Mouse (Mus musculus) MEL (cell line): ENCODE data around the gene Adarb1. TPM values are rescaled to one million over a fixed set of nuclear protein-coding genes. Genes with fewer than 3 reads are reported as not detected.

Source experiments
- DNase-seq: peaks from one replicate; pipeline ENCODE4 v3.0.0; 2011; ENCODE audit warnings: low read depth, low spot score
- H3K27ac ChIP-seq: 2 replicates; pipeline ENCODE4 v1.5.1; 2012; ENCODE audit warnings: low read depth, mild to moderate bottlenecking, control low read depth, low read length, moderate library complexity; ENCODE audit not compliant: control insufficient read depth
- H3K27me3 ChIP-seq, 2 experiments: fragments of 150-350 bp in 1 of 2; sonication (generic) in 1 of 2; 2 replicates each; pipeline ENCODE4 v1.6.1; 2012; ENCODE audit warnings: low read length in 2 of 2, mild to moderate bottlenecking in 2 of 2, improper control_type of control experiment in 1 of 2, moderate library complexity in 1 of 2; ENCODE audit not compliant: insufficient read depth in 2 of 2, control insufficient read depth in 1 of 2
- H3K36me3 ChIP-seq, 2 experiments: 2 replicates each; pipeline ENCODE4 v1.6.1; 2012 to 2014; ENCODE audit warnings: low read length in 2 of 2, improper control_type of control experiment in 1 of 2, inconsistent platforms in 1 of 2, mild to moderate bottlenecking in 1 of 2; ENCODE audit not compliant: insufficient read depth in 2 of 2, control insufficient read depth in 1 of 2
- H3K4me1 ChIP-seq, 2 experiments: fragments of 150-350 bp in 1 of 2; sonication (generic) in 1 of 2; 2 replicates each; pipeline ENCODE4 v1.6.1; 2012; ENCODE audit warnings: low read length in 2 of 2, improper control_type of control experiment in 1 of 2, mild to moderate bottlenecking in 1 of 2; ENCODE audit not compliant: insufficient read depth in 2 of 2, control insufficient read depth in 1 of 2
- H3K4me3 ChIP-seq, 2 experiments: fragments of 150-350 bp in 1 of 2; sonication (generic) in 1 of 2; 2 replicates each; pipeline ENCODE4 v1.5.1; 2012; ENCODE audit warnings: low read depth in 2 of 2, low read length in 2 of 2, mild to moderate bottlenecking in 2 of 2, moderate library complexity in 2 of 2, control low read depth in 1 of 2, improper control_type of control experiment in 1 of 2; ENCODE audit not compliant: control insufficient read depth in 1 of 2, insufficient read depth in 1 of 2
- H3K79me2 ChIP-seq: 2 replicates; pipeline ENCODE4 v1.6.1; 2012; ENCODE audit warnings: mild to moderate bottlenecking, low read length, moderate library complexity; ENCODE audit not compliant: control insufficient read depth, poor library complexity, insufficient read depth
- H3K9ac ChIP-seq: 2 replicates; pipeline ENCODE4 v1.6.1; 2012; ENCODE audit warnings: low read depth, mild to moderate bottlenecking, control low read depth, low read length, moderate library complexity; ENCODE audit not compliant: control insufficient read depth, poor library complexity, severe bottlenecking
- H3K9me3 ChIP-seq: fragments of 150-350 bp; sonication (generic); replicated peaks from 2 replicates; pipeline ENCODE4 v1.6.1; 2012; ENCODE audit warnings: mild to moderate bottlenecking, low read length, improper control_type of control experiment, moderate library complexity; ENCODE audit not compliant: insufficient read depth
- BHLHE40 ChIP-seq: IDR thresholded peaks from 2 replicates; pipeline ENCODE4 v1.6.1; 2012; ENCODE audit warnings: low read depth, mild to moderate bottlenecking, inconsistent platforms, low read length, improper control_type of control experiment, borderline replicate concordance
- CHD1 ChIP-seq: IDR thresholded peaks from 2 replicates; pipeline ENCODE4 v1.6.1; 2012; ENCODE audit warnings: low read depth, mild to moderate bottlenecking, inconsistent platforms, low read length, improper control_type of control experiment
- CHD2 ChIP-seq: IDR thresholded peaks from 2 replicates; pipeline ENCODE4 v1.6.1; 2011; ENCODE audit warnings: low read length, improper control_type of control experiment
- E2F4 ChIP-seq: IDR thresholded peaks from 2 replicates; pipeline ENCODE4 v1.6.1; 2011; ENCODE audit warnings: low read depth, low read length, improper control_type of control experiment, borderline replicate concordance
- ELF1 ChIP-seq: IDR thresholded peaks from 2 replicates; pipeline ENCODE4 v1.6.1; 2014; ENCODE audit warnings: low read depth, mild to moderate bottlenecking, inconsistent platforms, low read length, improper control_type of control experiment, moderate library complexity
- ETS1 ChIP-seq: IDR thresholded peaks from 2 replicates; pipeline ENCODE4 v1.6.1; 2012; ENCODE audit warnings: low read depth, mild to moderate bottlenecking, inconsistent platforms, low read length, improper control_type of control experiment, moderate library complexity
- GATA1 ChIP-seq: IDR thresholded peaks from 2 replicates; pipeline ENCODE4 v1.6.1; 2011; ENCODE audit warnings: low read depth, low read length, improper control_type of control experiment
- HCFC1 ChIP-seq: IDR thresholded peaks from 2 replicates; pipeline ENCODE4 v1.6.1; 2012; ENCODE audit warnings: low read depth, mild to moderate bottlenecking, inconsistent platforms, low read length, improper control_type of control experiment, moderate library complexity
- KAT2A ChIP-seq: conservative IDR thresholded peaks from 2 replicates; pipeline ENCODE4 v1.6.1; 2012; ENCODE audit warnings: low read depth, low read length, improper control_type of control experiment, inconsistent platforms
- MAFK ChIP-seq: IDR thresholded peaks from 2 replicates; pipeline ENCODE4 v1.6.1; 2011; ENCODE audit warnings: low read depth, mild to moderate bottlenecking, low read length, improper control_type of control experiment, borderline replicate concordance
- MEF2A ChIP-seq: IDR thresholded peaks from 2 replicates; pipeline ENCODE4 v1.6.1; 2014; ENCODE audit warnings: low read depth, mild to moderate bottlenecking, inconsistent platforms, low read length, improper control_type of control experiment; ENCODE audit not compliant: poor library complexity, insufficient replicate concordance, severe bottlenecking; ENCODE audit errors: extremely low read depth
- MXI1 ChIP-seq: IDR thresholded peaks from 2 replicates; pipeline ENCODE4 v1.6.1; 2011; ENCODE audit warnings: mild to moderate bottlenecking, low read depth, low read length, improper control_type of control experiment
- MYB ChIP-seq: IDR thresholded peaks from 2 replicates; pipeline ENCODE4 v1.6.1; 2011; ENCODE audit warnings: mild to moderate bottlenecking, low read depth, low read length, improper control_type of control experiment
- MYC ChIP-seq: IDR thresholded peaks from 2 replicates; pipeline ENCODE4 v1.6.1; 2011; ENCODE audit warnings: low read depth, mild to moderate bottlenecking, low read length, improper control_type of control experiment, moderate library complexity
- NELFE ChIP-seq: IDR thresholded peaks from 2 replicates; pipeline ENCODE4 v1.6.1; 2011; ENCODE audit warnings: low read depth, low read length, improper control_type of control experiment
- POLR2AphosphoS5 ChIP-seq: IDR thresholded peaks from 2 replicates; pipeline ENCODE4 v1.6.1; 2012; ENCODE audit warnings: low read depth, borderline replicate concordance, mild to moderate bottlenecking, inconsistent platforms, low read length, moderate library complexity, mixed read lengths
- RAD21 ChIP-seq: IDR thresholded peaks from 2 replicates; pipeline ENCODE4 v1.6.1; 2011; ENCODE audit warnings: mild to moderate bottlenecking, low read depth, low read length, improper control_type of control experiment
- RCOR1 ChIP-seq: IDR thresholded peaks from 2 replicates; pipeline ENCODE4 v1.6.1; 2012; ENCODE audit warnings: low read depth, mild to moderate bottlenecking, inconsistent platforms, low read length, improper control_type of control experiment
- SIN3A ChIP-seq: IDR thresholded peaks from 2 replicates; pipeline ENCODE4 v1.6.1; 2012; ENCODE audit warnings: low read length, improper control_type of control experiment, inconsistent platforms
- SMC3 ChIP-seq: IDR thresholded peaks from 2 replicates; pipeline ENCODE4 v1.6.1; 2011; ENCODE audit warnings: low read depth, low read length, improper control_type of control experiment
- TCF12 ChIP-seq: IDR thresholded peaks from 2 replicates; pipeline ENCODE4 v1.6.1; 2014; ENCODE audit warnings: low read depth, mild to moderate bottlenecking, inconsistent platforms, low read length, improper control_type of control experiment, moderate library complexity
- UBTF ChIP-seq: IDR thresholded peaks from 2 replicates; pipeline ENCODE4 v1.6.1; 2012; ENCODE audit warnings: low read depth, mild to moderate bottlenecking, inconsistent platforms, low read length, improper control_type of control experiment, moderate library complexity, borderline replicate concordance; ENCODE audit not compliant: insufficient read depth
- USF1 ChIP-seq: IDR thresholded peaks from 2 replicates; pipeline ENCODE4 v1.6.1; 2014; ENCODE audit warnings: low read depth, mild to moderate bottlenecking, inconsistent platforms, low read length, improper control_type of control experiment, moderate library complexity
- USF2 ChIP-seq, 2 experiments: IDR thresholded peaks; 2 replicates each; pipeline ENCODE4 v1.6.1; 2011 to 2012; ENCODE audit warnings: improper control_type of control experiment in 2 of 2, low read length in 2 of 2, borderline replicate concordance in 1 of 2, inconsistent platforms in 1 of 2, low read depth in 1 of 2, mild to moderate bottlenecking in 1 of 2; ENCODE audit not compliant: insufficient read depth in 1 of 2
- ZC3H11A ChIP-seq: IDR thresholded peaks from 2 replicates; pipeline ENCODE4 v1.6.1; 2012; ENCODE audit warnings: low read depth, mild to moderate bottlenecking, inconsistent platforms, low read length, improper control_type of control experiment
- ZKSCAN1 ChIP-seq: IDR thresholded peaks from 2 replicates; pipeline ENCODE4 v1.6.1; 2012; ENCODE audit warnings: low read depth, mild to moderate bottlenecking, inconsistent platforms, low read length, improper control_type of control experiment, moderate library complexity
- ZMIZ1 ChIP-seq: IDR thresholded peaks from 2 replicates; pipeline ENCODE4 v1.6.1; 2012; ENCODE audit warnings: low read depth, mild to moderate bottlenecking, inconsistent platforms, low read length, improper control_type of control experiment, moderate library complexity
- ZNF384 ChIP-seq: IDR thresholded peaks from 2 replicates; pipeline ENCODE4 v1.6.1; 2012; ENCODE audit warnings: low read depth, mild to moderate bottlenecking, inconsistent platforms, low read length, improper control_type of control experiment
- polyA plus RNA-seq, 2 experiments: library from polyadenylated mRNA; stranded (reverse) in 1 of 2; unstranded in 1 of 2; fragments of >175 nt in 1 of 2; fragments of >200 nt in 1 of 2; gene quantifications; 2 replicates each; pipeline versions ENCODE4 v1.2.1 to v1.2.4; 2012; ENCODE audit warnings: low replicate concordance in 2 of 2, low read depth in 1 of 2; ENCODE audit not compliant: insufficient read length in 2 of 2, insufficient read depth in 1 of 2, missing spikeins in 1 of 2
- total RNA-seq: library from RNA; depleted of rRNA; stranded (reverse); fragments of 300-350 nt; gene quantifications from 2 replicates; pipeline ENCODE4 v1.2.3, GENCODE M21; 2012

Adarb1 gene
- total and polyA plus RNA-seq, 3 experiments = 2.4 to 3.8 TPM; not detected in 1

GRCm38 (mm10) chr10:77315682-77316081 lies 102.4 kb downstream of the Adarb1 start:
- DNase-seq = no peak
- no peaks in the 10 kb centered on the region for H3K4me1 ChIP-seq
- H3K9me3 ChIP-seq = no peaks in the 10 kb centered on the region
- no peaks in the 10 kb centered on the region for H3K36me3 ChIP-seq
- H3K4me3 ChIP-seq = no peak overlapping the region
- peaks cover 0 to 1% of the 10 kb centered on the region in 2 experiments; a peak in 1 of 4 replicates for H3K27me3 ChIP-seq
- H3K79me2 ChIP-seq = no peaks in the 10 kb centered on the region
- H3K27ac ChIP-seq = no peak overlapping the region
- no peak for TF ChIP-seq NELFE
- no peak for TF ChIP-seq CHD2
- TF ChIP-seq TCF12 = no peak
- no peak for TF ChIP-seq USF1
- TF ChIP-seq ZC3H11A = no peak
- TF ChIP-seq E2F4 = no peak
- TF ChIP-seq RAD21 = no peak
- TF ChIP-seq MYC = no peak
- TF ChIP-seq USF2 (IDR thresholded peaks at IDR 0.05; ENCODE audit: borderline replicate concordance in 1 of 2, insufficient read depth in 1 of 2, low read depth in 1 of 2, low read length in 2 of 2) = no peak
- TF ChIP-seq KAT2A = no peak
- no peak for TF ChIP-seq GATA1
- no peak for TF ChIP-seq ZNF384
- TF ChIP-seq ZMIZ1 = no peak
- TF ChIP-seq MEF2A = no peak
- no peak for TF ChIP-seq BHLHE40
- TF ChIP-seq SIN3A = no peak
- H3K9ac ChIP-seq = no peak overlapping the region

DNA sequence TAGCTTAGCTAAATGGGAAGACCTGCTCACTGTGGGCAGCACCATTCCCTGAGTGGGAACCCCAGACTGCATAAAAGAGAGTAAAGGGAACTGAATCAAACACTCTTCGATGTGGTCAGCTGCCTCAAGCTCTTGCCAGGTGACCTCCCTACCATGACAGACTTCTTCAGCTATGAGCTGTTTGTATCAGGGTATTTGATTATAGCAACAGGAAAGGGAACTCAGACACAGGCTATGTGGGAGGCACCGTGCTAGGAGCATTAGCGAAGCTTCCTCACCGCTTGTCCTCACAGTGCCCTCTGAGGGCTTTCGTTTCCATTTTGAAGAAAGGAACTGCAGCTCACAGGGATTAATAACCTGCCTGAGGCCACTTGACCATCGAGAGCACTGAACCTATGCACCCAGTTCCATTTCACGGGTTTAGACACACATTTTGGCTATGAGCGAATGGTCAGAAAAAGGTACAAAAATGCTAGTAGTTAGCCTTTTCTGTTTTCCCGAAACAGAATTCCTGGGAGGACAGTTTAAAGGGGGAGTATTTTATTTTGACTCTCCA lies 103.3 kb downstream of the Adarb1 start:
- no peaks in the 10 kb centered on the region for H3K9me3 ChIP-seq
- TF ChIP-seq GATA1 = no peak
- no peak for TF ChIP-seq MAFK
- no peak for TF ChIP-seq ETS1
- no peak for TF ChIP-seq TCF12
- no peak for TF ChIP-seq HCFC1
- TF ChIP-seq MXI1 = no peak
- TF ChIP-seq RAD21 = no peak
- no peak for TF ChIP-seq MYB
- TF ChIP-seq CHD1 = no peak
- TF ChIP-seq ZKSCAN1 = no peak
- TF ChIP-seq RCOR1 = no peak
- no peak for TF ChIP-seq NELFE
- TF ChIP-seq SIN3A = no peak
- TF ChIP-seq UBTF = no peak
- TF ChIP-seq SMC3 = no peak
- no peak for TF ChIP-seq ELF1
- no peak for TF ChIP-seq POLR2AphosphoS5
- TF ChIP-seq USF2 (IDR thresholded peaks at IDR 0.05; ENCODE audit: borderline replicate concordance in 1 of 2, insufficient read depth in 1 of 2, low read depth in 1 of 2, low read length in 2 of 2) = no peak
- DNase-seq = no peak
- no peak overlapping the region for H3K9ac ChIP-seq
- peaks cover 0 to 1% of the 10 kb centered on the region in 2 experiments; a peak in 1 of 4 replicates for H3K27me3 ChIP-seq
- no peaks in the 10 kb centered on the region for H3K4me1 ChIP-seq
- no peak overlapping the region for H3K27ac ChIP-seq
- no peaks in the 10 kb centered on the region for H3K79me2 ChIP-seq
- H3K4me3 ChIP-seq = no peak overlapping the region
- no peaks in the 10 kb centered on the region for H3K36me3 ChIP-seq
